Mouse (Mus musculus): ENCODE measurements around the gene Paqr6. TPM values are rescaled to one million over a fixed set of nuclear protein-coding genes. Genes with fewer than 3 reads are reported as not detected.

Paqr6 gene
- 1 to 10 TPM; 1.9 to 2.1 TPM for total RNA-seq (2021)

DNA sequence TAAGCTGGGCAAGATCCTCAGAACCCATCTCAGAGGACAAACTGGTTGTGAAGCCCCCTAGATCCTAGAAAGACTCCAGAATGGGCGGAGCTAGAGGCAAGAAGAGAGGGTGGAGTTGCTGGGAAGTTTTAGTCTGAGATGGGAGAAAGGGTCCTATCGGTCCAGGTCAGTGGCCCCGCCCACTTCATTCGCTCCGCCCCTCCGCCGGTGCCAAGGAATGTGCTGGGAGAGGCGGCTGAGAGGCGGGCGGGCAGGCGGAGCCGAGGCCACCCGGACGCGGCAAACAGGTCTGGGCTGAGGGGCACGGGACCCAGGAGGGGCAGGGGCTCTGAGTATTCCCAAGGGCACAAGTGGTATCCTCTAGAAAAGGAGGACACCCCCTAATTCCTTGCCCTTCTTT is at the start of gene Paqr6:
Gene Paqr6, plus strand, starts transcription at position 248 of the 400 bp plus-strand sequence.
- peak; percentile 68 for DNase-seq
- intact Hi-C loops (cut with DNase I) = no loop called here

DNA sequence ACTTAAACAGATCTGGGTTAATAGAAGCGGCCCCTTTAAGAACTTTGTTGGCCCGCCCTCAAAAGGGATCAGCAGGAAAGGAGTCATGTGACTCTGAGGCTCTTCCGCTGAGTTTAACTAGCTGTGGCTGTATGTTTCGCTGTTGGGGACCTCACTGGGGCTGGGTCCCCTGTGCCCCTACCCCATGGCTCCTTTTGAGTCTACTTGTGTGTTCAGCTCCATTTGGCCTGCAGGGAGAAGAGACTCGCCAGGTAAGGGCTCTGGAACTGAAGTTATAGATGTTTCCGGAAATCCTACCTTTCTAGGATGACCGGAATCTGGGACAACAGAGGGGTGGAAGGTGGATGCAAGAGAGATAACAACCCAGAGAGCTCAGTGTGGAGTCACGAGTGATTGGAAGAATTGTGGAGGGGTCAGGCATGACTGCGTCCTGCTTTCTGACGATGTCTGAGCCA is 39.4 kb upstream of the Paqr6 start, which contains the start of gene Glmp:
Gene Glmp, plus strand, starts transcription at position 73 of the 455 bp plus-strand sequence.
- intact Hi-C loops (cut with DNase I) = no loop called here
- peak; percentile 47 for DNase-seq

DNA sequence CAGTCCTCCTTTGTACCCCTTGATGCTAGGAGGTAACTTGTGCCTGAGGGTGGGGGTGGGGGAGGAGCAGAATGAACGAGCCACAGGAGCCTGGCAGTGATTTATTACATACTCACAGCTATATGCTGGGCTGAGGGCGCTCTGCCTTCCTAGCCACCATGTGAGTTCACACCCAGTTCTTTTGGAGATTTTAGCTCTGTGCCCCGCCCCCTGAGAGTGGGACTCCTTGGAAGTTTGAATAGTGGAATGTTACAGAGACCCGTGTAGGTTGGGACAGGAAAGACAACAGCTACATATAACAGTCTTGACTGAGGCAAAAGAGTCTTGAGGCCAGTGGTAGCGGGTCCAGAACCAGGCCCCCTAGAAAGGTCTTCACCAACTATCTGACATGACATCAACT is 35.4 kb upstream of the Paqr6 start:
- DNase-seq = no peak
- intact Hi-C loops (cut with DNase I) = no loop called here

DNA sequence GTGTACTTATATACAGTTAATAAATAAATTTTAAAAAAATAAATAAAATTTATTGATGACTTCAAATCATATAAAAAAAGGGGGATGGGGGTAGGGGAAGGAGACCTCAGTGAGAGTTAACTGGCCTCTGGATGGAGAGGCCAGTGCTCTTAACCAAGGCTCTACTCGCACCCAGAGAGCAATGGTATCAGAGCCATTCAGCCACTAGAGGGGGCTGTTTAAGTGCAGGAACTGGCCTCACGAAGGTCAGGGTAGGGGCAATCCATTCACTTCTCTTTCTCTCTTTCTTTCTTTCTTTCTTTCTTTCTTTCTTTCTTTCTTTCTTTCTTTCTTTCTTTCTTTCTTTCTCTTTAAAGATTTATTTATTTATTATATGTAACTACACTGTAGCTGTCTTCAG is 33.1 kb upstream of the Paqr6 start:
- no peak for DNase-seq
- intact Hi-C loops (cut with DNase I) = no loop called here

DNA sequence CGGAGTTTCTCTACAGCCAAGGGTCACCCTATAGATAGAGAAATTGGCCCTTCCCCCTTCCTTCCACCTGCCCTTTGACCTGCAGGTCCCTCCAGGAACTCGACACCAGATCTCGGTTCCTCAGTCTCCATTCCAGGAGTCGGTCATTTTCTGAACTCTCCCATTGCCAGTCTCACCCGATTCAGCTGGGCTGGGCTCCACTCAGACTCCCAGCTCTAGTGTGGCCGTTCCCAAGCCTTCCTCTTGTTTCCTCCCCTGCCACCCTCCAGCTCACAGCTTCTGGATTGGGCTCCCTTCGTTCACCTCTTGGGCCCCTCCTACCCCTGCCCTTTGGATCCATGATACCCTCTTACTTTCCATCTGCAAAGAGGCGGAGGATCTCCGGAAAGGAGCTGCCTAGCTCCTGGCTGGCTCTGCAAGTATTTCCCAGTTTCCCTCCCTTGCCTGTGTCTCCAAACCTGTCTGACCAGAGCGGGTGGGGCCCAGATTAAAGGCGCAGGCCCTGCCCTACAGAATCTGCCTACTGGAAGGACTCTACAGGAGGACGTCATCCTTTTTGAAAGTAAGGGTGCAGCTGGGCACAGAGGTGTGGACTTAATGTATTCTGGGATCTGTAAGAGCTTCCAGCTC is 30.2 kb upstream of the Paqr6 start:
- intact Hi-C loops (cut with DNase I) = no loop called here
- DNase-seq = no peak

DNA sequence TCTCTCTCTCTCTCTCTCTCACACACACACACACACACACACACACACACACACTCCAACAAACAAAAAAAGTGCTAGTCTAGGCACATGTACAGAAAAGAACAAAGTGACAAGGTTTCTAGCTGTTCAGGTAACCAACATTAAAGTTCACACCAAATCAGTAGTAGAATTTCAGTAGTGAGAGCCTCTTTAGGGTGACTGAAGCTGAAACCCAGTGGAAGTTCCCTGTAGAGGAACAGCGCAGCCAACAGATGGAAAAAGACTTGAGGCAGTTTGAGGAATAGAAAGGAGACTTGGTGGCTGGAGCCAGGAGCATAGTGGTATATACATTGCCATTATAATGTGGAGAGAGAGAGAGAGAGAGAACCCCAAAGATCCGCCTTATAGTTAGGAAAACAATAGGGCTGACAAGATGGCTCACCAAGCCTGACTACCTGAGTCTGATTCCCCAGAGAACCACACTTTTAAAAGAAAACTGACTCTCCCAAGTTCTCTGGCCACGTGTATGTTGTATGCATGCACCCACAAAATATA is 29.4 kb upstream of the Paqr6 start:
- intact Hi-C loops (cut with DNase I) = no loop called here

DNA sequence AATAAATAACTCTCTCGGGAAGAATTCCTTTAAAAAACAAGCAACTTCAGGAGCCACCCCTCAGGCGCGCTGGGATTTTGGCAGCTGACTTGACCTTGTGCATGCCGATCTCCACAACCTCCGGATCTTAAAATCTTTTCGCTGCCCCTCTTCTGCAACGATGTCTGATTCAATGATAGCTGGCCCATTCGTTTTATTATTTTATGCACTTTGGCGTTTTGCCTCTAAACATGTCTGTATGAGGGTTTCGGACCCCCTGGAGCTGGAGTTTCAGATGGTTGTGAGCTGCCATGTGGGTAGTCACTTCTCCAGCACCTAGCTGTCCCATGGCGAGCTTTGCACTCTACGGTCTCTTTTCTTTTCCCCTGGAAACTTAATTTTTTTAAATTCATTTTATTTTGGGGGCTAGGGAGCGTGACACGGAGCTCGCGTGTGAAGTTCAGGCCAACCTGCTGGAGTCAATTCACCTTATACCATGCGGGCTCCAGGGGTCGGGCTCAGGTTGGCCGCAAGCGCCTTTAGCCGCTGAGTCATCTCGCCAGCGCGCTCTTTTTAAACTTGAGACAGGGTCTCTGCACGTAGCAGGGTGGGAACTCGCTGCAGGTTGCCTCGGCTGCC is 28.8 kb upstream of the Paqr6 start:
- intact Hi-C loops (cut with DNase I) = no loop called here
- no peak for DNase-seq

More for the DNA sequence above, 29.4 kb upstream of the Paqr6 start:
- DNase-seq = no peak

DNA sequence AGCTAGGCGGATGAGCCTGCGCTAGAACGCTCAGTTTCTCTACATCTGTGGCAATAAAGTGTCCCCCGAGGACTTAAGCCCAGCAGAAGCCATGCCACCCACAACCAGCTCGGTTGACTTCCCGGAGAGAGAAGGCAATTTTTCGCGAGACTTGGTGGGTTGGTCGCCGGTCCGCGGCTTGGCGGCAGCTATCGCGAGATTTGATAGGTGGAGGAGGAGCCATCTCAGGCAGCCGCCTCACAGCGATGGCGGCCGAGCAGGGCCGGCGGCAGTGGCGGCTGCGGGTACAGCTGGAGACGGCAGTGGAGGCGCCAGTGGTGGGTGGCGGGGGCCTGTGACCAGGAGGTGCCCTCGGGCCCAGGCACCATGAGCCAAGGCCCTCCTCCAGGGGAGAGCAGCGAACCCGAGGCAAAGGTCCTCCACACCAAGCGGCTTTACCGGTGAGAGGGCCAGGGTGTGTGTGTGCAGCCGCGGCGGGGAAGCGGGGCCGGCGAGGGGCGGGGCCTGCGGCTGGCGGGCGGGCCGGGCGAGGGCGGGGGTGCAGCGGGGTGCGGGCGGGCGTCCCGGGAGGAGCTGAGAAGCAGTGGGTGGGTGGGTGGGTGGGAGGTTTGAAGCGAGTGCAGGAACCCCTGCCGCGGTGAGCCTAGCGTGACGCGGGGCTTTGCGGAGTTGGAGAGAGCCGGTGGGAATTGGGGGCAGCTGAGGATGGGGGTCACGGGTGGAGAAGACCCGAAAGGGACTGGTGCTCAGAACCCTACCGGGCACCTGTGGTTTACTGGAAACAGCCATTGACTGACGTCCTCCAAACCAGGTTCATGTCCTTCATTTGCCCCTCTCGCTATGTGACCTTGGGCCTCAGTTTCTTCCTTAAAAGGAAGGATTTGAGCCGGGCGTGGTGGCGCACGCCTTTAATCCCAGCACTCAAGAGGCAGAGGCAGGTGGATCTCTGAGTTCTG is 28.0 kb upstream of the Paqr6 start, which contains the start of the genes Tmem79 and Smg5:
Gene Tmem79, minus strand, starts transcription at position 91 of the 956 bp plus-strand sequence.
Gene Smg5, plus strand, starts transcription at position 203 of the 956 bp plus-strand sequence.
- DNase-seq = peak; percentile 97
- intact Hi-C loops (cut with DNase I) = no loop called here

DNA sequence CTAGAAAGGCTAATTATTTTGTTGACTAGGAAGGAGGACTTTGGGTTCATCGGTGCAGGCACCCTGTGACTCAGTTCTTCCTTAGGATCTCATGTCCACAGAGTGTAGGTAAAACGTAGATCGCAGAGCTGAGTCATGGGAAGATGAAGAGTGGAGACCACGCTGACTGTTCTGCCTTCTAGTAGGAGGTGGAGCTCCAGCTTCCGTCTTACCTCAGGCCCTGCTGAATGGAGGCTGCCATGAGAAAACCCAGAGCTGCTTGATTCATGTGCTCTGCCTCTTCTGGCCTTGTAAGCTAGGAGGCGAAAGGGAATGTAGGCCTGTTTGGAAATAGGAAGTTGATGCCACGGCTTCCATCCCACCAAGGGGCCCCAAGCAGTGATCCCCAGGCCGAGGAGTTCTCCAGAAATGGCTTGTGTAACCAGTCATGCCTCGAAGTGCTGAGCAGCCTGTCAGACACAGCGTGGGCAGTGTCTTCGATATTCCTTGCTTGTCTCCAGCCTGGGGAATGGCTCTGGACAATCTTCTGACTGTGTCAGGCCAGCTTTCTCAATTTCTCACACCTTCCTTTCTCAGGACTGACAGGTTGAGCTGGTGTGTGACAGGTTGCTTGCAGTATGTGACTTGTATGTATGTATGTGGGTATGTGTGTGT is 26.9 kb upstream of the Paqr6 start:
- intact Hi-C loops (cut with DNase I) = no loop called here
- DNase-seq = no peak

DNA sequence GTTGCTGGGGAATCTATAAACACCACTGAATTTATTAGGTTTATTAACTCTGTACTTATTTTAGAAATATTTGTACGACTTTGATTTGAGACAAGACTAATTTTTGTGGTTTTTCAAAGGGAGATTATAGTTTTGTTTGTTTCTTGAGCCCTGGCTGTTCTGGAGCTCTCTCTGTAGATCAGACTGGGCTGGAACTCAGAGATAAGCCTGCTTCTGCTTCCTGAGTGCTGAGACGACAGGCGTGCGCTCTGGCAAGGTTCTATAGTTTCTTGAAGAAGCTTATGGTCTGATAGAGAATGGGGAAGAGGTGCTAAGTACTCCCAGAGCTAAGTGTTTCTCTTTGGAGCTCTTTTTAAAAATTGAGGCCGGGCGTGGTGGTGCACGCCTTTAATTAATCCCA is 26.1 kb upstream of the Paqr6 start:
- no peak for DNase-seq

DNA sequence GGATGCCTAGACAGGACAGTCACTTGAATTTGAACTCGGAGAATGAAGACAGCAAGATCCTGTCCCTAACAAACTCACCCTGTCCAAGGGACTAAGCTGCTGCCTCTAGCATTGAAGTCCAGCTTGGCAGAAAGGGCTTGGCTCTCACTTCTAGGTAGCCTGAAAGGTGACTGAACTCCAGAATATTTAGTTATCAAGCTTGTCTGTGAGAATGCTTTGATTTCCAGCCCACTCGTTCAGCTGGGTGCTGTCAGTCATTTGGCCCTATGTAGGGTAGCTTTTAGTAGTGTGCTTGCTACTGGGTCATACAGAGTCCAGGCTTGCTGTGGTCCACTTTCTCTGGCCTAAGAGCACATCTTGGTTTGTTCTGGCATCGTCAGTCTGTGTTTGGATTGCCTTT is 25.4 kb upstream of the Paqr6 start:
- intact Hi-C loops (cut with DNase I) = no loop called here
- DNase-seq = no peak

More for the DNA sequence above, 26.1 kb upstream of the Paqr6 start:
- intact Hi-C loops (cut with DNase I) = no loop called here

DNA sequence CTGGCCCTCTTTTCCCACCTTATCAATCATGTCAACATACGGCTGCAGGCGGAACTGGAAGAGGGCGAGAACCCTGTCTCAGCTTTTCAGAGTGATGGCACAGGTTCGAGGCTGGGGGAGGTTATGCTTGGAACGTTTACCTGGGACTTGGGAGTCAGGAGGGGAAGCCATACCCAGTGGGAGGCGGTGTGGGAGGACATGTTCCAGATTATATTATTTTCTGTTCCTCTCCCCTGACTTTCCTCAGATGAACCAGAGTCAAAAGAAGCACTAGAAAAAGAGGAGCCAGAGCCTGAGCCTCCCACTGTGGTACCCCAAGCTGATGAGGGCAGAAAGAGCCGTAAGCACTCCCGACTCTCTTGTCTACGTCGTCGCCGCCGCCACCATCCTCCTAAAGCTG is 13.7 kb upstream of the Paqr6 start:
- intact Hi-C loops (cut with DNase I) = loop anchor here (5.0 kb wide), 1 partner anchor 33 kb away; no protein-coding TSS in a partner anchor
- no peak for DNase-seq

DNA sequence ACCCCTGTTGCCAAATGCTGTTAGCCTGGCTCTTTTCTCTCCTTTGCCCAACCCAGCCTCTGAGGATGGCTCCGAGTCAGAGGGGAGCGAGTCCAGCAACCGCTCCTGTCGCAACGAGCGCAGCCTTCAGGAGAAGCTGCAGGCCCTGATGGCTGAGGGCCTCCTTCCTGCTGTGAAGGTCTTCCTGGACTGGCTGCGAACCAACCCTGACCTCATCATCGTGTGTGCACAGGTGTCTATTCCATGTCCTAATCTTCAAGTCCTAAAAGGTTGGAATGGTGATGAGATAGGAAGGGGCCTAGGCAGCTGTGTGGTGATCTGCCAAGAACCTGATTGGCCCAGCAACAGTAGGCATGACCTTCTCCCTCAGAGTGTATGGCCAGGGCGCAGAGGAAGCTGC is 11.5 kb upstream of the Paqr6 start:
- intact Hi-C loops (cut with DNase I) = loop anchor here (5.0 kb wide), 1 partner anchor 36 kb away; no protein-coding TSS in a partner anchor
- DNase-seq = no peak

DNA sequence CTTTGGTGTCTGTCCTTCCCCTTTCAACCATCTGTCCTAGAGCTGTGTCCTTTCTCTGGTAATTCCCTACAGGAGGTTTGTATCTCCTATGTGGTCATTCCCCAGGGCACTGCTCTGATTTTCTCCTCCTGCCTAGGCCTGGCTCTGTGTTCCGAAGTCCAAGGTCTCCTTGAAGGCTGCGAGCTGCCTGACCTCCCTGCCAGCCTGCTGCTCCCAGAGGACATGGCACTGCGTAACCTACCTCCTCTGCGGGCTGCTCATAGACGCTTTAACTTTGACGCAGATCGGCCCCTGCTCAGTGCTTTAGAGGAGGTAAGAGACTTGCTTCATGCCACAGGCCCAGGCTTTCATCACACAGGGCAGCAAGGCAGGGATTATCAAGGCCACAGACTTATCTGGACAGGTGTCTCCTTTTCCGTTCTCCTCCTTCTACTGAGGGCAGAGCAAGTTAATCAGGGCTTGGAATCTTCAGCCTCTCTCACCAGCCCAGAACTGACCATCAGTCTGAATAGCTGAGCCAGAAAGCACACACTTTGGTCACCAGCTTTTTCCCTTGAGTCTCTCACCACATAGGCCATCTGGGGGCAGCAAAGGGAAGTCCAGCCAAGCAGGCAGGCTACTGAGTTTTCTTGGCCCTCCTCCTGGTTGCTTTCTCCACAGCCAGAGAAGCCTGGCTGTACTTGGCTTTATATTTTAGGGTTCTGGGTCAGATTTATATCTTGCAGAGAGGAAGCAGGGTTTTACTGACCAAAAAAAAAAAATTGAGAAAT is 9.8 kb upstream of the Paqr6 start:
- no peak for DNase-seq
- intact Hi-C loops (cut with DNase I) = loop anchor here (5.0 kb wide), 1 partner anchor 37 kb away; no protein-coding TSS in a partner anchor

DNA sequence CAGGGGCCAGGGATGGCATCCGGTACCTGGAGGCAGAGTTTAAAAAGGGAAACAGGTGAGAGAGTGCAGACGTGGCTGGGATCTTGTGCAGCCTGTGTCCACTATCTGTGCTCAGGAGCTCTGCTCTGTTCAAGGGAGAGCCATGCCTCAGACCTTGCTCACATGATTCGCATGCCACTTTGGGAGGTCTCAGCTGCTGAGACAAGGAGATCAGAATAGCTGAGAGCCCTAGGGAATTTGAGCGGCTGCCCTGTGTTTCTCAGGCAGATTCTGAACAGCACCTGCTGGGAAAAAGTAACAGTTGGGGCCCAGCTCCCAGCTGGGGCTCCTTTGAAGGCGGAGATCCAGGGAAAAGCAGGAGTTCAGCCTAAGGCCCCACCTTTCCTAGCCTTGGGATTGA is 4.8 kb upstream of the Paqr6 start:
- DNase-seq = no peak
- intact Hi-C loops (cut with DNase I) = no loop called here

DNA sequence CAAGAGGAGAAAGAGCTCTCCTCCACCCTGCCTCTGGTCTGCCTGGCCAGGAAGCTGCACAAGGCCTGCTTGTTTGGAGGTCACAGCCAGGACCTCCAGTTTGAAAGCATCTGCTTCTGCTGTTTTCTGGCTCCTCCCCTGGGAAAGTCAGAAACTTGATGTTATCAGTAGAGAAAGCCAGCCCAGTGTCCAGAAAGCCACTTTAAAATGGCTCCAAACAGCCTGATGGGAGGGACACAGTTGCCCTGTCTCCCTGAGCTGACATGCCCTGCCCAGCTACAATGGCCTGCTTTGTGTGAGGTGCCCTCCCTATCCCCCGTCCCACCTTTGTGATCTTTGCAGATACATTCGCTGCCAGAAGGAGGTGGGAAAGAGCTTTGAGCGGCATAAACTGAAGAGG is 4.4 kb upstream of the Paqr6 start:
- no peak for DNase-seq
- intact Hi-C loops (cut with DNase I) = no loop called here

DNA sequence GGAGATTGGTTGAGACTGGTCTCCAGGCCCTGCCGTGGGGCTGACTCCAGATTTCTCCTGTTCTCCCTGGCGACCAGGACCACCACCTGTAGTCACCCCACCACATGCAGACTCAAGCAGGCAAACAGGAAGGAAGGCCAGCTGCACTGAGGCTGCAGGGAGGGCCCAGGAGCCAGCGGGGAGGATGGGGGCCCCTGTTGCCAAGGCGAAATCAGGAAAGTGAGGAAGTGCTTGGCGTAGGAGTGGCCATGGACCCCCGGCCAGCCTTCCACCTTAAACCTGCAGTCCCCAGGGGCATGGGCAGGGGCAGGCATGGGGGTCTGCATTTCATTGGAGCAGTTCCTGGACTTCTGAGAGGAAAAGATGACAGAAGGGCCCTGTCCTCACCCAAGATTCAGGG is 3.3 kb upstream of the Paqr6 start:
- no peak for DNase-seq
- intact Hi-C loops (cut with DNase I) = no loop called here

DNA sequence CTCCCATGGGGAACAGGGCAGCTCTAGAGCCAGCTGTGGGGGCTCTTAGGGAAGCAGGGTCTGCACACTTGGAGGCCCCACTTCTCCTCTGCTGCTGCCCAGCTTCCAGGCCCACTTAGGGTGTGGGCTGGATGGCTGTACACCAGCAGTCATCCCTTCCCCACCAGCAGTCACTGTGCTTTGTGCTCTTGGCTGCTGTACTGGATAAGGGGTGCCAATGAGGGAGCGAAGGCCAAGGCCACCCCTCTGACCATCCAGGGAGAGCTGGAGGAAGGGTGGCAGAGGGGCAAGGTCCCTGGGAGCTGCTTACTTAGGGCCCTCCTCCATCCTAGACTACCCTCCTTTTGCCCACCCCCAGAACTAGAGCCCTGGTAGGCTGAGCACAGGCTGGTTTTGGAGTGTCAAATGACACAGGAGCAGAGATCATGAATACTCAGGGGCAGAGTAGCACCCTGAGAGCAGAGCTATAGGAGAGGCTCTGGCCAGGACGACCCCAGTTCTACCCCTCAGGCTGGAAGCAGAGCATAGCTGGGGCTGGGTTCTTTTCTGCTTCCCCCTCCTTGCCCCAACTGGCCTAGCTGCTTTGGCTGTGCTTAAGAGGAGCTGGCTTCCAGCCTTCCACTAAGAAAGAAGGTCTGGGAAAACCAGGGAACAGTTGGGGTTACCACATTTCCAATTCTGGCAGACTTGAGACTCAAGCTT is 2.6 kb upstream of the Paqr6 start:
- intact Hi-C loops (cut with DNase I) = no loop called here
- no peak for DNase-seq

DNA sequence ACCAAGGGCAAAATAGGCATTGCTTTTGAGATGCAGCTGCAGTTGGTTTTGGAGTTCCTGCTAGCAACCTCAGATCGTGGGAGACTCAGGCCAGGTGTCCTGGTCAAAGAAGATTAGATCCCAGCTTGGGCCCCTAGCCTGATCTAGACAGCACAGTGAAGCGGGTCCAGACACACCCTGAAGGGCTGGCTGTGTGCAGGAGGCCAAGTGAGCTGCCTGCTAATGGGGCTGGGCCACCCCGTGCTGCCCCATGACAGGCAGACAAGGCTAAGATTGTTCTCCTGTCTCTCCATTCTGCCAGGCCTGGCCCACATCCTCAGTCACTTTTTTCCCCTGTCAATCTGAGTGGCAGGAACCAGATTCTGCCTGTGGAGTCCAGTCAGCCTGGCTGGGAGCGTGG is 684 bp upstream of the Paqr6 start:
- intact Hi-C loops (cut with DNase I) = no loop called here
- DNase-seq = peak; percentile 39
